Mouse (Mus musculus) heart, postnatal 0 days (tissue): ENCODE results near the gene Gpr107.

Experiments
- CTCF ChIP-seq: IDR thresholded peaks from 2 replicates; pipeline ENCODE4 v1.5.1; 2016; ENCODE audit warnings: antibody characterized with exemption, control low read depth, low read depth
- EP300 ChIP-seq: IDR thresholded peaks from 2 replicates; pipeline ENCODE4 v1.6.1; 2016; ENCODE audit warnings: antibody characterized with exemption, low read depth

DNA sequence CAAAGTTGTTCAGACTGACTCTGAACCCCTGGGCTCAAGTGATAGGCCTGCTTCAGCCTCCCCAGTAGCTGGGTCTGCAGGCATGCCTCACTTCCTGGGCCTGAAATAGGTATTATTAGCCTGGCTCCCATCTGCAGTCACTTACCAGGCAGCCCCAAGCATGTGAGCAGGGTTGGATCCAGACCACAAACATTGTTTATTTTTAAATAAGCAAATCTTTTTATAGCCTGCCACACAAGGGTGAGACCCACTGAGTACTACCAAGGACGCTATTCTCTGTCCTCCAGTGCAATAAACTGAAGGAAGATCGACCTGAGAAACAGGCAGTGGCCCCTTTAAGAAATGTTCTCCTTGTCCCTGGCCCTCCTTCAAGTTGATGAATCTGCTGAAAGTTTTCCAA is 27.4 kb upstream of the Gpr107 start:
- TF ChIP-seq CTCF (no peak), EP300 (no peak)
